Mouse (Mus musculus): ENCODE data around the gene Zic2.

- TF ChIP-seq POLR2A (IDR thresholded peaks at IDR 0.05; ENCODE audit: low read depth, low read length): no peak
- TF ChIP-seq CTCF (IDR thresholded peaks at IDR 0.05; ENCODE audit: extremely low read depth, insufficient read depth, insufficient read length, insufficient replicate concordance): no peak
Measured at GRCm38 (mm10) chr14:122491521-122491920, 16.3 kb downstream of the Zic2 start.
